Mouse (Mus musculus) common myeloid progenitor, adult 5-6 weeks (primary cell): ENCODE data around the gene Vmn1r18. TPM values are rescaled to one million over a fixed set of nuclear protein-coding genes. Genes with fewer than 3 reads are reported as not detected.
"Not testable (repeated sequence)": the region's sequence is repeated elsewhere in the genome, so short reads cannot be mapped to it uniquely, and the experiment has no call there.

Source experiments
- ATAC-seq: replicated peaks from 2 replicates; pipeline ENCODE4 v1.8.0; 2016; ENCODE audit warnings: low read depth, mild to moderate bottlenecking, moderate TSS enrichment, inconsistent platforms; ENCODE audit not compliant: poor library complexity, severe bottlenecking
- total RNA-seq: library from RNA; stranded (forward); fragments of 200-1000, 187-1606 nt; gene quantifications from 2 replicates; pipeline ENCODE4 v1.2.3, GENCODE M21; 2017

Gene Vmn1r18
- not detected in 2 replicates for total RNA-seq

DNA sequence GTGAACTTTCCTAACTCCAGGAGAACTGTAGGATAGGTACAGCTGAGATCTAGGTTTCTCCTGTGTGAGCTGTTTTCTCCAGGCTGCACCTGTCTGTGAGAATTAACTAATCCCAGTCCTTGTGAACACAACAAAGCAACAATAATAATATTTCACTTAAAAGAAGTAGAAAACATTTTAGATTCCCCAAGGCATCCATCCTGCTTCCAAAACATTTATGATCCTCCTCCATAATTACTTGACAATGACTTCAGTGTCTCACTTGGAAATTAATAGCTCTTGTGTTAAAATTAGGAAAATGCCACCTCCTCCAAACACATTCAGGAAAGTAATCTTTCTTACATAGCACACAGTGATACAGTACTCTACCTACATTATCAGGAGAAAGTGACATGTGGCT, at the start of gene Vmn1r18:
TSS of gene Vmn1r18 (minus strand) at position 101 of the 400 bp plus-strand sequence.
- no peak for ATAC-seq

DNA sequence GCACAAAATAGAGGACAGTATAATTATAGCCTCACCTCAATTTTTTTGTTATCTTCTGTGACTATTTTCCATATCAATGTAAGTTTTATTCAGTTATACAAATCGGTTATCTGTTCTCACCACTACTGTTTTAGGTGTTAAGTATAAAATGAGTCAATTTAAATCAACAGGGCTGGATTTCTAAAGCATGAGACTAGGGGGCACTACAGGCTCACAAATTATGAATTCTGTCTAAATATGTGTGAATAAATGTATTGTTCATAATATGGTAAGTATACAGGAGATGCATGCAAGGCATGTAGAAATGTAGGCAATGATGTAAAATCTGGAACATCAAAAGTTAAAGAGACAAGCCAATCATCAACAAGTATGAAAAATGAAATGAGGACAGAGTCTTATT, 35.6 kb upstream of the Vmn1r18 start:
- peak; percentile 71; the same call in 1 of the 2 replicates for ATAC-seq

DNA sequence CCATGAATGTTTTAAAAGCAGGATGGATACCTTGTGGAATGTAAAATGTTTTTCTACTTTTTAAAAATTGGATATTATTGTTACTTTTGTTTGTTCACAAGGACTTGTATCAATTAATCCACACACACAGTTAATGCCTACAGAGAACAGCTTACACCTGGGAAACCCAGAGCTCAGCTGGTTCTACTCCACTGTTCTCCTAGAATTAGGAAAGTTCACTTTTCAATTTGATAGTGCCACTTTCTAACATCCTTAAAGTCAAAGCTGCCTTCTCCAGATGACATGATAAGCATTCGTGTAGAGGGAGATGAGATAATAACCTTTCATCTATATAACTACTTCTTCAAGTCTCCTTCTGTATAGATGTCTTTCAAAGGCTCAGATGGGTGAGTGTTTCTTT, 33.0 kb upstream of the Vmn1r18 start, which contains the start of gene Vmn1r20:
TSS of gene Vmn1r20 (plus strand) at position 301 of the 400 bp plus-strand sequence.
- no peak for ATAC-seq

DNA sequence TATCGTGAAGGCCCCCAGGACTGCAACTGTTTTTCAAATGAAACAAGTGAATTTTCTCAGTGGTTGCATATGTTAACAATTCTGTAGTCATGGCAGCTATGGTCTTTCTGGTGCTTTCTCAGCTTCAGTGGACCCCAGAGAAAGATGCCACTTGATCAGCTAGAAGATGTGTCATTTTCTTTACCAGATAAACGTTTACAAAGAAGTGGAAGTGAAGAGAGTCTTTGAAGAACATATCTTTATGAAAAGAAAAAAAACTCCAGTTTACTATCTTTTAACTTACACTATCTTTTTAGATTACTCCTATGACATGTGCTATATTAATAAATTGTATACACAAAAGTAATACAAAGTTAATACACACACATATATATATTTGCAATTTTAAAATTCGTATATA, 7.9 kb upstream of the Vmn1r18 start, which contains the start of gene Vmn1r19:
TSS of gene Vmn1r19 (plus strand) at position 301 of the 400 bp plus-strand sequence.
- ATAC-seq: not testable (repeated sequence)

DNA sequence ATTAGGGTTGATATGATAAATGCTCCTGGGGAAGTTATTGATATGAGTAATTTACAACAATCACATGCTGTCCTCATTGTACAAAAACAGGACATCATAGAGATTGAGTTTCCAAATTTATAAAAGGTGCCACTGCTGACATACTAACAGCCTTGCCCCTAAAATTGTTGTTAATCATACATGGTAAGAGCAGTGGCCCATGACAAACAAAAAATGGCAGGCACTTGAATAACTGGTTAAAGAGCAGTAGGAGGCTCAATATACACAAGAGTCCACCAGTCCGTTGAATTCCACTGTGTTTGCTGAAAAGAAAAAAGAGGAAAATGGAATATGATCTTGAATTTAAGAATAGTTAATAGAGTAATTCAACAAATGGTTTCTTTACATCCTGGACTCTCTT, 28.1 kb downstream of the Vmn1r18 start:
- ATAC-seq: no peak

DNA sequence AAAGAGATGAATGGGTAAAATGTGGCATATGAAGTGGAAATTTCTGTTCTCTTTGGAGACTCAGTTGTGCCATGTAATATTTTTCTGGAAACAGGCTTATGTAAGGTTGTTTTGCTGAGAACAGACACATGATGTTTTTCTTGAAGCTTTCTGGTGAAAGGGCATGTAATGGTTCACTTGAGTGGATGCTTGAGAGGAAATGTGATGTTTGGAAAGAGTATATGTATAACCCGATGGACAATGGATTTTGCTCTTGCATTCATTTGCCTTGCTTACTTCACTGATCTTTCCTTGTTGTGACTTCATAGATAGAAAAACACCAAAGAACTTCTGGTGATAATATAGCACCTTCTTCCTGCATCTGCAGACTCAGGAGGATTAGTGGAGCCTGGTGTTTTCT, 29.7 kb downstream of the Vmn1r18 start:
- not testable (repeated sequence) for ATAC-seq

DNA sequence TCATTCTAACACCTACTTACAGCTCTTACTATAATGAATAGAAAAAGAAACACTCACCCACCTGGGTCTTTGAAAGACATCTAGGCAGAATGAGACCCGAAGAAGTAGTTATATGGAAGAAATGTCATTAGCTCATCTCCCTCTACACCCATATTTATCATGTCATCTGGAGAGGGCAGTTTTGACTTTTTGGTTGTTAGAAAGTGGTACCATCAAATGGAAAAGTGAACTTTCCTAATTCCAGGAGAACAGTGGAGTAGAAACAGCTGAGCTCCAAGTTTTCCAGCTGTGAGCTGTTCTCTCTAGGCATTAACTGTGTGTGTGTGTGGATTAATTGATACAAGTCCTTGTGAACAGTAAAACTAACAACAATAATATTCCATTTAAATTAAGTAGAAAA, 32.0 kb downstream of the Vmn1r18 start, which contains the start of gene Vmn1r17:
TSS of gene Vmn1r17 (minus strand) at position 101 of the 400 bp plus-strand sequence.
- no peak for ATAC-seq

DNA sequence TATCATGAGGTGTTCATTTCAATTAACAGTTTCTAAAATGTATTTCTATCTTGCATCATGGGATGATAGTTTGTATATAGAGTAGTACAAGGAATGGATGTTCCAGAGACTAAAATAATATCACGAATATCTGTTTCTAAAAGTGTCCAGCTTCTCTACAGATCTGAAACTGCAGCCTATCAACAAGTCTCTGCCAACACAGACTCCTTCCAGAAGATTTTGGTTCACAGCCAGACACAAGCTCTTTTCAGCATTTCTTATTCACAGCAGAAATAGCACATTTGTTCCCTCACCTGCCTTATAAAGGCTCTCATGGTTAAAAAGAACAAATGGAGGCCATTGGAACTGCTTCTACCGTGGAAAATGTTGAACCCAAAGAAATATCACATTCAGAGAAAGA, 38.7 kb downstream of the Vmn1r18 start:
- no peak for ATAC-seq

DNA sequence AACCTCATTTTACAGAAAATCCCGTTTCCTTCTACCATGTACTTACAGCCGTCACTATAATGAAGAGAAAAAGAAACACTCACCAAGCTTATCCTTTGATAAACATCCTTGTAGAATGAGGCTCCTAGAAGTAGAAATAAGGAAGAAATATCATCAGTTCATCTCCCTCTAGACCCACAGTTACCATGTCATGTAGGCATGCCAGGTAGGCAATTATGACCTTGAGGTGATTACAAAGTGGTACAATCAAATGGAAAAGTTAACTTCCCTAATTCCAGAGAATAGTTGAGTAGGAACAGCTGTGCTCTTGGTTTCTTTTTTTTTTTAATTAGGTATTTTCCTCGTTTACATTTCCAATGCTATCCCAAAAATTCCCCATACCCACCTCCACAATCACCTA, 66.2 kb downstream of the Vmn1r18 start, which contains the start of gene Vmn1r16:
TSS of gene Vmn1r16 (minus strand) at position 101 of the 400 bp plus-strand sequence.
- no peak for ATAC-seq

Other genes with a start within 250 kb of the Vmn1r18 start
- gene Vmn1r12, start 238.9 kb downstream of the Vmn1r18 start, total RNA-seq: not detected in 2 replicates
- gene Vmn1r13, start 192.5 kb downstream of the Vmn1r18 start, total RNA-seq: not detected in 2 replicates
- gene Vmn1r14, start 164.1 kb downstream of the Vmn1r18 start, total RNA-seq: not detected in 2 replicates
- not detected in 2 replicates for gene Vmn1r15, start 137.8 kb downstream of the Vmn1r18 start, total RNA-seq
- gene Vmn1r16, start 66.3 kb downstream of the Vmn1r18 start, total RNA-seq: not detected in 2 replicates
- not detected in 2 replicates for gene Vmn1r17, start 32.1 kb downstream of the Vmn1r18 start, total RNA-seq
- gene Vmn1r19, start 8.0 kb upstream of the Vmn1r18 start, total RNA-seq: not detected in 2 replicates
- not detected in 2 replicates for gene Vmn1r20, start 33.1 kb upstream of the Vmn1r18 start, total RNA-seq
- 25.0 and 32.1 TPM in 2 replicates for gene Ppm1k, start 139.7 kb upstream of the Vmn1r18 start, total RNA-seq
- gene Herc6, start 185.2 kb upstream of the Vmn1r18 start, total RNA-seq: 16.2 and 18.3 TPM in 2 replicates